Mouse (Mus musculus) stomach, postnatal 0 days (tissue): ENCODE results near the gene Ccdc83. TPM values are rescaled to one million over a fixed set of nuclear protein-coding genes. Genes with fewer than 3 reads are reported as not detected.
"Not testable (repeated sequence)": the region's sequence is repeated elsewhere in the genome, so short reads cannot be mapped to it uniquely, and the experiment has no call there.

Experiments used
- ATAC-seq: fragments of 200-750 bp; cut with Nextera tagmentation; 2 replicates; pipeline ENCODE4 v1.8.0; 2017; ENCODE audit not compliant: low FRiP score, low TSS enrichment
- DNase-seq: peaks from one replicate; pipeline ENCODE4 v3.0.0-alpha.2; 2016; ENCODE audit warnings: low spot score
- H3K27ac ChIP-seq: fragments of 300-500 bp; sonication (generic); replicated peaks from 2 replicates; pipeline ENCODE4 v1.5.1; 2014; ENCODE audit warnings: mild to moderate bottlenecking, control low read depth
- H3K27me3 ChIP-seq: fragments of 300-500 bp; sonication (generic); 2 replicates; pipeline ENCODE4 v1.6.1; 2014; ENCODE audit warnings: low read length; ENCODE audit not compliant: control insufficient read depth, insufficient read depth
- H3K36me3 ChIP-seq: fragments of 300-500 bp; sonication (generic); 2 replicates; pipeline ENCODE4 v1.6.1; 2014; ENCODE audit warnings: low read length, mixed read lengths; ENCODE audit not compliant: control insufficient read depth, insufficient read depth
- H3K4me1 ChIP-seq: fragments of 300-500 bp; sonication (generic); replicated peaks from 2 replicates; pipeline ENCODE4 v1.6.1; 2014; ENCODE audit warnings: antibody characterized with exemption; ENCODE audit not compliant: control insufficient read depth, insufficient read depth
- H3K4me2 ChIP-seq: fragments of 300-500 bp; sonication (generic); replicated peaks from 2 replicates; pipeline ENCODE4 v1.6.1; 2014; ENCODE audit warnings: low read depth, mild to moderate bottlenecking, control low read depth, moderate library complexity
- H3K4me3 ChIP-seq: fragments of 300-500 bp; sonication (generic); 2 replicates; pipeline ENCODE4 v1.5.1; 2014; ENCODE audit warnings: low read depth, low read length, control low read depth
- H3K9ac ChIP-seq: fragments of 300-500 bp; sonication (generic); 2 replicates; pipeline ENCODE4 v1.6.1; 2014; ENCODE audit warnings: mild to moderate bottlenecking, low read length, control low read depth, mixed read lengths
- H3K9me3 ChIP-seq: fragments of 300-500 bp; sonication (generic); 2 replicates; pipeline ENCODE4 v1.6.1; 2016; ENCODE audit warnings: low read length; ENCODE audit not compliant: control insufficient read depth
- CTCF ChIP-seq: IDR thresholded peaks from 2 replicates; pipeline ENCODE4 v1.5.1; 2016; ENCODE audit warnings: antibody characterized with exemption, low read depth, mild to moderate bottlenecking, moderate library complexity
- EP300 ChIP-seq: optimal IDR thresholded peaks from 2 replicates; pipeline ENCODE3; 2016; ENCODE audit warnings: antibody characterized with exemption
- WGBS: fragments of 180-500 bp; shearing (Covaris S2); extraction: QIAGEN DNeasy Blood & Tissue Kit; methylation state at CpG from one replicate; pipeline ENCODE4 v1.1.7; 2014; 5-methylcytosine and 5-hydroxymethylcytosine counted together
- polyA plus RNA-seq: library from polyadenylated mRNA; unstranded; fragments of >200 nt; fragmentation: Nextera tagmentation; extraction: Ambion mirVana; gene quantifications from 2 replicates; pipeline ENCODE4 v1.2.1, GENCODE M21; 2015

Gene Ccdc83
- polyA plus RNA-seq, 1 experiment from 2014 or later: not detected

- ATAC-seq (no peak), DNase-seq (no peak)
- Histone ChIP-seq H3K4me1 (no peaks in the 10 kb centered on the region), H3K4me3 (no peak overlapping the region), H3K4me2 (no peak overlapping the region), H3K27me3 (no peaks in the 10 kb centered on the region), H3K27ac (no peak overlapping the region), H3K9ac (no peak overlapping the region), H3K9me3 (no peaks in the 10 kb centered on the region), H3K36me3 (no peaks in the 10 kb centered on the region)
- WGBS: 68% methylated on average over 5 of the region's 5 CpGs
- TF ChIP-seq EP300 (no peak), CTCF (no peak)
Measured at GRCm38 (mm10) chr7:90243643-90244042, 21.9 kb downstream of the Ccdc83 start.

GRCm38 (mm10) chr7:90243151-90243550 lies 22.4 kb downstream of the Ccdc83 start:
- Histone ChIP-seq H3K36me3 (no peaks in the 10 kb centered on the region), H3K27ac (no peak overlapping the region), H3K4me1 (no peaks in the 10 kb centered on the region), H3K9me3 (no peaks in the 10 kb centered on the region), H3K9ac (no peak overlapping the region), H3K4me3 (no peak overlapping the region), H3K4me2 (no peak overlapping the region), H3K27me3 (no peaks in the 10 kb centered on the region)
- no peak for TF ChIP-seq CTCF
- TF ChIP-seq EP300: no peak
- ATAC-seq (no peak), DNase-seq (no peak)
- WGBS: 83% methylated on average over 6 of the region's 6 CpGs

GRCm38 (mm10) chr7:90236289-90236905 lies 29.2 kb downstream of the Ccdc83 start:
- Histone ChIP-seq H3K9ac (no peak overlapping the region), H3K4me1 (no peaks in the 10 kb centered on the region), H3K9me3 (no peaks in the 10 kb centered on the region), H3K27me3 (no peaks in the 10 kb centered on the region), H3K4me3 (no peak overlapping the region), H3K27ac (no peak overlapping the region), H3K36me3 (no peaks in the 10 kb centered on the region), H3K4me2 (no peak overlapping the region)
- 45% methylated on average over 4 of the region's 4 CpGs for WGBS
- DNase-seq (no peak), ATAC-seq (no peak)
- TF ChIP-seq EP300 (no peak), CTCF (0 out of 2 replicates have a peak, but pooled peaks have one; percentile 3)

- 59% methylated on average over 4 of the region's 4 CpGs for WGBS
Measured at GRCm38 (mm10) chr7:90233921-90234320, 31.7 kb downstream of the Ccdc83 start.

DNA sequence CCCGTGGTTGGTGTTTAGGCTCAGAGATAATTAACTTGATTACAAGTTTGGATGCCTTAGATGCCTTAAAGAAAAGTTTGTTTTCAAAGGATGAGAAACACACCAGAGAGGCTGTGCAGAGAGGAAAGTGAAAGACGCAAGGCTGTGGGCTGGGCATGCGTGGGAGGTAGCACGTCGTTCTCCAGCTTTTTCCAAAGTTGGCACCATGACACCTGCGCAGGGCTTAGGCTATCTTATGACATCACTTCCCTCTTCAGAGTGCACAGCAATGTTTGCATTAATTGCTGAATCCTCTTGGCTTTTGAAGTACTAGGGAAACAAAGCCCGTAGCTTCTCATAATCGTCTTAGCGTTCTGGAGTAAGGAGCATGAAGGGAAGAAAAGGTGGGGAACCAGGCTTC lies 34.1 kb downstream of the Ccdc83 start:
- Histone ChIP-seq H3K27ac (no peak overlapping the region), H3K4me3 (no peak overlapping the region), H3K27me3 (no peaks in the 10 kb centered on the region), H3K4me2 (no peak overlapping the region), H3K9ac (no peak overlapping the region), H3K9me3 (no peaks in the 10 kb centered on the region), H3K36me3 (no peaks in the 10 kb centered on the region), H3K4me1 (no peaks in the 10 kb centered on the region)
- TF ChIP-seq EP300 (no peak), CTCF (no peak)
- 58% methylated on average over 9 of the region's 9 CpGs for whole genome bisulfite sequencing
- no peak for ATAC-seq
- no peak for DNase-seq

More at GRCm38 (mm10) chr7:90233921-90234320, 31.7 kb downstream of the Ccdc83 start:
- no peaks in the 10 kb centered on the region for H3K27me3 ChIP-seq
- H3K36me3 ChIP-seq: no peaks in the 10 kb centered on the region
- H3K4me1 ChIP-seq: no peaks in the 10 kb centered on the region
- no peak overlapping the region for H3K27ac ChIP-seq
- no peaks in the 10 kb centered on the region for H3K9me3 ChIP-seq
- H3K4me2 ChIP-seq: no peak overlapping the region
- ATAC-seq (no peak), DNase-seq (no peak)
- no peak for TF ChIP-seq CTCF
- no peak for TF ChIP-seq EP300
- H3K9ac ChIP-seq: no peak overlapping the region
- no peak overlapping the region for H3K4me3 ChIP-seq

DNA sequence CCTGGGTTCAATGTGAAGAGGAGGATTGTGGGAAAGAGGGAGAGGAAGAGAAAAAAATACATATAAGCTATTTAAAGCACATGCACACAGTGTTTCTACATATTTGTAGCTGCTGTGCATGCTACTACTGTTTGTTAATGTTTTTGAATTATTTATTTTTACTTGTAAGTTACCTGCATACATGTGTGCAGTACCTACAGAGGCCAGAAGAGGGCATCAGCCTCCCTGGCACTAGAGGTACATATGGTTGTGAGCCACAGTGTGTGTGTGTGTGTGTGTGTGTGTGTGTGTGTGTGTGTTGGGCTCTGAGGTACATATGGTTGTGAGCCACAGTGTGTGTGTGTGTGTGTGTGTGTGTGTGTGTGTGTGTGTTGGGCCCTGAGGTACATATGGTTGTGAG lies 36.7 kb downstream of the Ccdc83 start:
- peak; percentile 28 for DNase-seq
- not testable (repeated sequence) for H3K27ac ChIP-seq, ATAC-seq, H3K36me3 ChIP-seq, H3K4me2 ChIP-seq, H3K4me1 ChIP-seq, H3K4me3 ChIP-seq, H3K9me3 ChIP-seq, H3K27me3 ChIP-seq, H3K9ac ChIP-seq
- peak; percentile 67 for TF ChIP-seq CTCF
